Mouse (Mus musculus): ENCODE measurements around the gene Hmgcl. TPM values are rescaled to one million over a fixed set of nuclear protein-coding genes. Genes with fewer than 3 reads are reported as not detected.
"Not testable (repeated sequence)": the region's sequence is repeated elsewhere in the genome, so short reads cannot be mapped to it uniquely, and the experiment has no call there.

The Hmgcl gene
- total RNA-seq, 2 experiments from 2014 or later = 38.5 to 40.1 TPM

GRCm38 (mm10) chr4:135926195-135926808, 19.9 kb upstream of the Hmgcl start:
- DNase-seq (ENCODE audit: low spot score) = no peak

GRCm38 (mm10) chr4:135926861-135927260, 19.4 kb upstream of the Hmgcl start:
- no peak for DNase-seq (ENCODE audit: low spot score)

- no peak for DNase-seq (ENCODE audit: low spot score)
These were observed 17.9 kb upstream of the Hmgcl start for GRCm38 (mm10) chr4:135928376-135928775.

- no peak for DNase-seq (ENCODE audit: low spot score)
These were observed 16.8 kb upstream of the Hmgcl start for GRCm38 (mm10) chr4:135929405-135929804.

- no peak for DNase-seq (ENCODE audit: low spot score)
These were observed 16.4 kb upstream of the Hmgcl start for GRCm38 (mm10) chr4:135929828-135930227.

- DNase-seq (ENCODE audit: low spot score) = no peak
These were observed 16.0 kb upstream of the Hmgcl start for GRCm38 (mm10) chr4:135930239-135930638.

- no peak for DNase-seq (ENCODE audit: low spot score)
These were observed 14.4 kb upstream of the Hmgcl start for GRCm38 (mm10) chr4:135931832-135932231.

GRCm38 (mm10) chr4:135934708-135935500, 11.3 kb upstream of the Hmgcl start:
- no peak for DNase-seq (ENCODE audit: low spot score)

GRCm38 (mm10) chr4:135935502-135935901, 10.7 kb upstream of the Hmgcl start:
- peak; percentile 63 for DNase-seq (ENCODE audit: low spot score)

- no peak for DNase-seq (ENCODE audit: low spot score)
These were observed 7.4 kb upstream of the Hmgcl start for GRCm38 (mm10) chr4:135938858-135939257.

- DNase-seq (ENCODE audit: low spot score) = not testable (repeated sequence)
These were observed 5.2 kb upstream of the Hmgcl start for GRCm38 (mm10) chr4:135941026-135941425.

GRCm38 (mm10) chr4:135942193-135942592, 4.1 kb upstream of the Hmgcl start:
- no peak for DNase-seq (ENCODE audit: low spot score)

GRCm38 (mm10) chr4:135943389-135943788, 2.9 kb upstream of the Hmgcl start:
- DNase-seq (ENCODE audit: low spot score) = peak; percentile 56

- DNase-seq (ENCODE audit: low spot score) = no peak
These were observed 542 bp upstream of the Hmgcl start for GRCm38 (mm10) chr4:135945706-135946105.

- no peak for DNase-seq (ENCODE audit: low spot score)
These were observed 532 bp downstream of the Hmgcl start for GRCm38 (mm10) chr4:135946659-135947301.

GRCm38 (mm10) chr4:135948142-135948541, 1.9 kb downstream of the Hmgcl start:
- no peak for DNase-seq (ENCODE audit: low spot score)

- DNase-seq (ENCODE audit: low spot score) = no peak
These were observed 3.2 kb downstream of the Hmgcl start for GRCm38 (mm10) chr4:135949475-135949874.

- no peak for DNase-seq (ENCODE audit: low spot score)
These were observed 3.7 kb downstream of the Hmgcl start for GRCm38 (mm10) chr4:135949911-135950310.

GRCm38 (mm10) chr4:135950365-135950764, 4.1 kb downstream of the Hmgcl start:
- no peak for DNase-seq (ENCODE audit: low spot score)

GRCm38 (mm10) chr4:135951505-135951904, 5.3 kb downstream of the Hmgcl start:
- DNase-seq (ENCODE audit: low spot score) = no peak

- DNase-seq (ENCODE audit: low spot score) = no peak
These were observed 6.9 kb downstream of the Hmgcl start for GRCm38 (mm10) chr4:135953179-135953578.

GRCm38 (mm10) chr4:135954241-135954640, 8.0 kb downstream of the Hmgcl start:
- DNase-seq (ENCODE audit: low spot score) = peak; percentile 77
